Mouse (Mus musculus) spleen, adult 10 weeks (tissue): Measurements from ENCODE around the gene Avpr1b. TPM values are rescaled to one million over a fixed set of nuclear protein-coding genes. Genes with fewer than 3 reads are reported as not detected.

ENCODE experiments used
- polyA plus RNA-seq: library from polyadenylated mRNA; stranded (reverse); fragments of 350-450 nt; fragmentation: Illumina TruSeq; extraction: RNeasy Lipid Tissue Mini Kit (QIAGEN cat#74804); gene quantifications from one replicate; pipeline ENCODE4 v1.2.3, GENCODE M21; 2015; ENCODE audit warnings: low replicate concordance; ENCODE audit not compliant: insufficient read depth

Gene Avpr1b
- not detected for polyA plus RNA-seq

GRCm38 (mm10) chr1:131598905-131599304 is at the start of gene Avpr1b:
Avpr1b (plus strand) TSS chr1:131599239.

GRCm38 (mm10) chr1:131637791-131638540 is 38.9 kb downstream of the Avpr1b start, which contains the start of gene Ctse:
Ctse (plus strand) TSS chr1:131638306.

Other genes with a start within 250 kb of the Avpr1b start
- 27.0 TPM for gene Srgap2, start 71.9 kb upstream of the Avpr1b start, polyA plus RNA-seq
- 1.8 TPM for gene Fam72a, start 71.3 kb upstream of the Avpr1b start, polyA plus RNA-seq
- gene Ctse, start 39.1 kb downstream of the Avpr1b start, polyA plus RNA-seq: 51.9 TPM
- gene Rab7b, start 89.5 kb downstream of the Avpr1b start, polyA plus RNA-seq: 23.4 TPM
- not detected for gene Slc26a9, start 144.8 kb downstream of the Avpr1b start, polyA plus RNA-seq
- gene Pm20d1, start 198.1 kb downstream of the Avpr1b start, polyA plus RNA-seq: 0.12 TPM
- 16.6 TPM for gene Slc41a1, start 228.3 kb downstream of the Avpr1b start, polyA plus RNA-seq